Mouse (Mus musculus) right cerebral cortex, postnatal 36 days (tissue): ENCODE measurements at regions not wholly inside any gene's neighbourhood (a gene's known extent, or its start where the extent isn't known, plus 50 kb on each side); places are given as distances from the start of the nearest gene placed in this dataset.

ENCODE experiments used
- DNase-seq, 2 experiments: peaks; one replicate each; pipeline ENCODE4 v3.0.0; 2022; ENCODE audit warnings: low spot score in 2 of 2, mixed read lengths in 1 of 2

DNA sequence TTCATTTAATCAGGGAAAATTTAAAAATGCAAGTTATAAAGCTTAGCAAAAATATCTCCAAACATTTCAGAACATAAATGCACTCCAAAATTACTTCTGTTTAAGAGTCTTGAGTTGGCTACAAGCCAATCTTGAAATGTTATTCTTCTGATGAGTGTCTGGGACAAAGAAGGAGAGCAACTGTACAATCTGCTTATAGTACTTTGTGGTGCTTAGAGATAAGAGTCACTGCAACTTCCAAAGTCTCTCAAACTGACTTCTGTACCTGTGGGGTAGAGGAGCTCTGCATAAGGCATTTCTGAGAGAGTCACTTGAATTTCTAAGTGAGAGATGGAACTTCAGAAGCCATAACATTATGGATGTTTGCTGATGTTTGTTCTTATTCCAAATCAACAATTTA, 374.2 kb downstream of the Gpd2 start:
- no peak for DNase-seq

DNA sequence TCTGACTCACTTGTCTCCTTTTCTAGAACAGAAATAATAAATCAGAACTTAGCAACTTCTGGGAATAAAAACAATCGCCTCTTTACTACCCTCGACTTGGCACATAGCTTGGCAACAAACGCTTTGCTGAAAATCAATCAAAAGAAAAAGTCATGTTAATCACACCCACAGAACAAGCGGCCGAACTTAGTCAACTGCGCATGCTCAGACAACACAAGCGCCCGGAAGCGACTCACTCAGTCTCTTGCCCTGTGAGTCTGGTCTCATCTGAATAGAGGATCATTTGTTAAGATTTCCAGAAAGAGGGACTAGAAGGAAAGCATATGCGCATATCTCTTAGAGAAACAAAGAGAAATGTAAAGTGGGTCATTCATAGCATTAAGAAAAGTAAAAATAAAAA, 375.8 kb downstream of the Gpd2 start:
- peak in 1 of 2 experiments; percentile 6 for DNase-seq

DNA sequence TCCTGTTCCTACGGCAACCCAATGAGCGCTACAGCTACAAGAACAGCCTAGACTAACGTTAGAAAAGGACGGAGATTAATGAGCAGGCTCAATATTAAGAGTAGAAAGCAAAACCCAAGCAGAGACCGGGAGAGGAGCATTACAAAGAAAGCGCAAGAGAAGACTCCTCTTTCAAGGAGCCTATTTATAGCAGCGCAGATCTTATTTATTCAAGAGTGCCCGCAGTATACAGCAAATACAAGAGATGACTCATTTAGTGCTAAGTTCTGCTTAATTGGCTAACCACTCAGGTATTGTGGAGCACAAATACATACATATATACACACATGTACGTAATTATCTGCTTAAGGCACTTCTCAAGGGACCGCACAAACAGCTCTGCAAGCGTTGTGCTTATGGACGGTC, 377.2 kb downstream of the Gpd2 start:
- DNase-seq = no peak

DNA sequence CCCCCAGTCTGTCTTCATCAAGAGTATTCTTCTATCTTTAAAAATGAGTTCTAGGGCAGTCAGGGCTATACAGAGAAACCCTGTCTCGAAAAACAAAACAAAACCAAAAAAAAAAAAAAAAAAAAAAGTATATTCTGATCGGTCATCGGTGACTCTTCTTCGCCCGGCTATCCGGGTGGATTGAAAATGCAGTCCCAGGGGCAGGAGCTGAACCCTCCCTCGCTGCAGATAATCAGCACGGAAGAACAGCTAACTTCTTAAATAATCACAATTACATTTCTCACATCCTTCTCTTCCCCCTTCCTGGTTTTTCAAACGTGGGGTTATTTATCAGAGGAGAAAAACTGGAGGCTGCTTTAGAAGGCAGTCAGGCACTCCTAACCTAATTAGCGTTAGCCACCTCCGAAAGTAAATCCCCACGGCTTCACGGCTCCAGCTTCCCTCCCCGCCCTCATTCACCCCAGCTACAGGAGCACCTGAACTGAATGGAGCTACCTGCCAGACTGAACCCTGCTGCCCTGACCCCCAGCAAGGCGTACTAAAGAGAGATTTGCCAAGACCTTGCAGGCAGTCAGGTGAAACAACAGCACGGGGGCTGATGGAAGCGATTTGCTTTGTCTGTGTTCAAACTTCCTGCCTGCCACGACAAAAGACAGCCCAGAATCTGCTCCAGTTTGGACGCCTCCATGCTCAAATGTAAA, 379.2 kb downstream of the Gpd2 start:
- DNase-seq = no peak

DNA sequence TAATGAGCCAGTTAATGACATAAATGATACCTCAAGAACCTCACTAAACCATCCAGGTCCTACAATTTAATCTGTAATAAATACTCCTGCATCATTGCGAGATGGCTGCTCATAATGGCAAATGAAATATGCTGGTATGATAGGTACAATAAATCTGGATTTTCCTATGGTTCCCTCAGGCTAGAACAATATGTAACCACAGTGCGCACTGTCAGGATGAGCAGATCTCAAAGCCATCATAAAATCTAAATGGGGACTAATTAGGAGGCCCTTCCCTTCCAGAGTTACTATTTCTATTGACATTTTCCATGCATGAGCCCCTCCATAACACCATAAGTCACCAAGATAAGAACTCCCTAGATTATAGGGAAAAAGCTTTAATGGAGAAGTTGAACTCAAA, 379.8 kb downstream of the Gpd2 start:
- DNase-seq = no peak

DNA sequence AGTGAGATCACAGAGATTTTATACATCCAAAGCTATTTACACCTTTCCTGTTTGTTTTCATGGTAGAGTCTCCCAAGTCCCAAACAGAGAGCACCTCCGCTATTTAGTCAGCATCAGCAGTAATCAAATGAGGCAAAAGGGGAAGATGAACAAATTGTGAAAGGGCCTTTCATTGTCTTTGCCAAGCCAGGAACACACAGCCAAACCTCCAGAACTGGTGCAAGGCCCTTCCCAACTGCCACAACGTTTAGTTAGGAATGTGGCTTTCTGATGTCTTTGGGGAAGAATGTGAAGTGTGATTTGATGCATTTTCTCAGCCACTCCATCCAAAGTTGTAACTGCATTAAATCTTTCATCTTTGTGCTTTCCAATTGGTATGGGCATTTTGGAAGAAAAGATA, 353.6 kb upstream of the Galnt5 start:
- no peak for DNase-seq

DNA sequence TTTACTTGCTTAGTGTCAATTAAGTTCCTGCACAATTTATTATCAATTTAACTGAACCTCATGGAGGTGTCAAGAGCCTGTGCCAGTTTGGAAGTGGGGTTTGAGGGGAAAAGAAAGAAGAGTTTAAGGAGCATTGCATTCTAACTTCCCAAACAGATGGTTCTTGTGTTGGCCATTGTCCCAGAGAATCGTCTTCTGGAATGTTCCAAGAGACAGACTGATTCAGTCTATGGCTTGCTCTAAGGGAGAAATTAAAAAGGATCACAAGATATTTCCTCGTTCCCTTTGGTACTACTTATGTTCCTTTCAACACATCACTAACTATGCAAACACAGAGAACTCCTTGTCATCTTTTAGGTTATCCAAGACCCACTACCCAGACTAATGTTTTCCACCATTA, 353.1 kb upstream of the Galnt5 start:
- DNase-seq = no peak

DNA sequence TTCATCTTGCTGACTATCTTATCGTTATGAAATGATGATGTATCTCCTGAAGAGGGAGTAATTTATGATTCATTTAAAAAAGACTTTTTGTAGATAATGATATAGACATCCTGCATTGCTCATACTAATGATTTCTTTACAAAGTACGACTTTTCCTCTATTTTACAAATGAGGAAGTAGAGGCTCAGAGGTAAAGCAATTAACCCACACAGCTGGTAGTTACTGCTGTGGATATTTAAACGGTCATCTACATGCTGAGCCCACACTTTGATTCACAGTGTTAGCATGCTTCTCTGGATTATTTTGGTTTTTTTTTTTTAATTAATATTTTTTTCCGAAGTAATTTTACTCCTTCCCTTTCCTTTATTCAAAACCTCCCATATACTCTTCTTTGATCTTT, 348.7 kb upstream of the Galnt5 start:
- DNase-seq = no peak

DNA sequence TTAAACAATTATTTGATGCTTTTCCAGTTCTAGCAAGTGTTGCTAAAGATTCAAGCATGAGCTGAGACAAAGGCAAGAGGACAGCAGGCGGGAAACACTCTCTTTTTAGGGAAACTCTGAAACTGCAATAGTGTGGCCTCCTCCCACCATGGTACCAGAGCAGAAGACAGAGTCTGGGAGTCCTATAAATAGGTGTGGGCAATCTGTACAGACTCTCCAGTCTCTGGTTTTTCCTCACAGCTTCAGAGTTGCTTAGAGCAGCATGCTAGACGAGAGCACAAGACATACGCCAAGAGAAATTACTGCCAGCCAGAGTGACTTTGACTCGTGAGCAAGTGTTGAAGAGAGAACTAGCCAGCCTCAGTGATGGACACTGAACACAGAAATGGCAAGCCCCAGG, 340.3 kb upstream of the Galnt5 start:
- DNase-seq = peak; percentile 7 to 13

DNA sequence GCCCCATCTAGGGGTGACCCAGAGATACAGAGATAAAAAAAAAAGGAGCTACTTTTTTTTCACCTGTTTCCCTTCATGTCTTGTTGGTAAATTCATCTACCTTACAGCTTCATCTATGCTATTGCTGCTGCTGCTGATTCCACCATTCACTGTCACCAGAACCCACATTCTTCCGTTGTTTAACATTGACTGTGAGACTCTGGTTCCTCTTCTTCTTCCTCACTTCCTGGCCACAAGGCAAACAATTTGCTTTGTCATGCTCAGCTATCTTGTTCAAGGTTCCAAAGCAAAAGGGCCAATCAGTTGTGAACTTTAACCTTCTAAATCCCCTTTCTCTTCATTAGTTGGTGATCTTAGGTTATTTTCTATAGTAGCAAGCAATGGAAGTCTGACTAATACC, 335.8 kb upstream of the Galnt5 start:
- DNase-seq = no peak

DNA sequence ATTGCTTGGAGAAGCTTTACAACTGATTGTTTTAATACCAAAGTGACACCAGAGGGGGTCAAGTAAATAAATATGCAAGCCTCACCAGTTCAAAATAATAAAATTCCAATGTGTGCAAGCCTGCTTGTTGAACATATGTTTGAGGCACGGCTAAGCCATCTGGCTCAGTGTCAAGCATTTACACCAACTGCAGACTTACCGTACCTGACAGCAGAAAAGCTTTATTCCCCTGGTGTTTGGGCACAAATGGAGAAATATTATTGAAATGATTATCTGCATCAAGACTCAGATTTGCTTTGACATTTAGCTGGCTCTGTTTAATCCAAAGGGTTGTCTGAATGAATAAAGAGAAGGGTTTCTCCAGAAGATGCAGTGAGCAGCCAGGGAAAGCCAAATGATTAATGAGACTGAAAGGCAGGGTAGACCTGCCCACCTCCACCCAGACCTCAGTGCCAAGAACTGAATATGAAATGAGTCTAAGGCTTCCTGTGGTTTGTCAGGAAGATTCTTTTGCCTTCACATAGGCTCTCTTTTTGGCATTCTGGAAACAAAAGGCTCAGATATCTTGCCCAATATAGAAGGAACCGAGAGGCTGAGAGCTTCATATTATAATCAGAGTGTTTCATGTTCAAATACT, 325.6 kb upstream of the Galnt5 start:
- no peak for DNase-seq

DNA sequence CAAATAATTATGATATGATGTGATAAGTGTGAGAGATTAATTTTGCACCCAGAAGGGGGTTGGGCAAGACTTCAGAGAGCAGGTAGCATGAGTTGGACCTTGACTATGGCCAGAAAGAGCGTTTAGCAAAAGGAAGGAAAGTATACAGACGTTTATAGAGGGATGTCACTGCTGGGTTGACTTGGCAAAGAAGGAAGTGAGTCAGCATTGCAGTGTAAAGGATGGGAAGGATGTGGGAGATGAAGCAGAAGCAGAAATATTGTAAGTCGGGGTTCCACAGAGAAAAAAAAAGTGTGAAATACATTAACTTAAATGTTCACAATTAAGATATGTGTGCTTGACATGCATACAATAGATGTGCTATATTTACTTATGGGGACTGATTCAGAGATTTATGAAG, 307.8 kb upstream of the Galnt5 start:
- no peak for DNase-seq

DNA sequence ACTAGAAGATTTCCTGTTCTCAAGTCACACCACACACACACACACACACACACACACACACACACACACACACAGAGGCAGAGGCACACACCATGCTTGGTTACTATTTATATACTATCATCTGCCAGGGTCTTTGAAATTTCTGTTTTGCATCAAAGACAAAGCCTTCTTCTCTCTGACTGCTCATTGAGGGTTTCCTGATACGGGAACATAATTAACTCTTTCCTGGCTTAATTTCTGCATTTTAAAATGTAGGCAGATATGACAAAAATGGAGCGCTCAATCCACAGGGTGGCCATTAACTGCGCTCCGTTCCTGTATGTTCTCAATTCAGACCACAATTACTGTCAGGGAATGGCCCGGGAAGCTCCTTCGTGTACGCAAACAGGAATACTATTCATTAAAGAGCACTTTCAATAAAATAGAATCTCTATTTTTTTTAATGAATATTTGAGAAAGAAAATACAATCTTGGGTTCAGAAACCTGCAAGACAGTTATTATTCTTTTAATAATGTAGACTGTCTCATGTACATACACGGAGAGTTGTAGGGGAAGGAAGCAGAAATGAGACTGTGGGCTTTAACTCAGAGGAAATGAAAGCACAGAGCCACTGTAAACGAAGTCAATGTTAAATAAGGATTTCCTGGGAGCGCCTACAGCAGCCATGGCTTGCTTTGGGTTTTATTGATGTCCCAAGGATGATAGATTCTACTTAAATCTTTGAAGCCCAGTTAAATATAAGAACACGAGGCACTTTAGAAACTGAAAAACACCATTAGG, 300.5 kb upstream of the Galnt5 start:
- no peak for DNase-seq

DNA sequence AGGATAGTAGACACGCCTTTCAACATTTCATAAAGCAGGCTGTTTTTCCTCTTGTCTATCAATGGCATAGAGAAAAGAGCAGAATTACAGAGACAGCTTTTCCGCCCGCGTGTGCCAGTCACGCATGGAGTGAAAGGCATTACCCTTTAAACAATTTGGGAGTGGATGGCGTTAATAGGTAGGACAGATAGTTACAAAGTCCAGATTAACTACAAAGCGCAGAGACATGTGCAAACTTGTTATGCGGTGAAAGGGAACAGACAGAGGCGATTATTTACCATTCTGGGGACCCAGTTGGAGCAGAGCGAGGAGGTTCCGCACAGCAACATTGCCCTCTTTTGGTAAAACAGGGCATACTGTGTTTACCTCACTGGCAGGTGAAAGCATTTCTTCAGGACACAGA, 299.0 kb upstream of the Galnt5 start:
- DNase-seq = peak in 1 of 2 experiments; percentile 8

DNA sequence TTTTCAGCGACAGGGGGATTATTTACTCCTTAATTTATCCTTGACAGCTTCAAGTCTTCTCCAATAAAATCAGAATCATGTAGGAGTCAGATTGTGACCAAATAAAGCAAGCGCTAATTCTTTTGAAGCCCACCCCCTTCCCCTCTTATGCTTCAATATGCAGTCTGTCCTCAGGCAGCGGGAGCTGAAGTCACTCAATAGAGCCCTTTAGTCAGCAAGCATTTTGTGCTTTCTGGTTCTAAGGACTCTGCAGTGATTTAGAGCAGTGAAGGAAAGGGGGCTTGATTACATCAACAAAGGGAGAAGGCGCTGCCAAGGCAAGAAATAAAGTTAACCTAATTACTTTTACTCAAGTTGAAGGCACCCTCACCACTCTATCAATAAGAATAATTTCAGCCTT, 298.5 kb upstream of the Galnt5 start:
- no peak for DNase-seq

DNA sequence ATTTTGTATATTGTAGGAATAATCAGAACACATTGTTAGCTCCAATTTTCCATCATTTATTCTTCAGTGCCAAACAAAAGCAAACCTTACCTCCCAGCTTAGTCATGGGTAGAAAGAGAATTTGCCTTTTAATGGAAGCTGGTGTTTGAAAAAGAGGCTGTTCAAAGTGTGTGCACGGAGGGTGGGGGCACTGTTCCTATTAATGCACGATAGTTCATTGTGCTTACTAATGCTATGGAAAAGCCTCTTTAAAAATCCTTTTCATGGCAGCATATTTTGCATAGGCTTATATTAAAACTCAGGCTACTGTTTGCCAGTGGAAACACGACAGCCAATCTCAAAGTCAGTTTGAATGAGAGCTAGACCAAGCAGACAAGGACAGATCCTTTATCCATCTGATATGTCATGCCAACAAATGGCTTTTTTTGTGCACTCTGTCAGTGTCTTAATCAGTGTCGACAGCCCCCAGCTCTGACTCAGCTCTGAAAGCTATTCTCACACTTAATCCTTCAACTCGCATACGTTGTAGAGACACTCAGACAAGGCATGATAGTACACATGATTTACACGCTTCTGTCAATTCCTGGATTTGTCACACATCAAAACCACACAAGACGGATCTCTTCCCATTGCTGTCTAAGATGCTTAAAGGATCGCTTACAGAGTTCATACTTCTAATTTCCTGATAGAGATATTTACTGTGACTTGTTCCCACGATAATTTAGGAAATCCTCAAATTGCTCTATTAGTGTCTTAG, 280.8 kb upstream of the Galnt5 start:
- DNase-seq = no peak
